Comparison of ENCODE assay signal across 23 mouse cellular contexts in the genomic region with DNA sequence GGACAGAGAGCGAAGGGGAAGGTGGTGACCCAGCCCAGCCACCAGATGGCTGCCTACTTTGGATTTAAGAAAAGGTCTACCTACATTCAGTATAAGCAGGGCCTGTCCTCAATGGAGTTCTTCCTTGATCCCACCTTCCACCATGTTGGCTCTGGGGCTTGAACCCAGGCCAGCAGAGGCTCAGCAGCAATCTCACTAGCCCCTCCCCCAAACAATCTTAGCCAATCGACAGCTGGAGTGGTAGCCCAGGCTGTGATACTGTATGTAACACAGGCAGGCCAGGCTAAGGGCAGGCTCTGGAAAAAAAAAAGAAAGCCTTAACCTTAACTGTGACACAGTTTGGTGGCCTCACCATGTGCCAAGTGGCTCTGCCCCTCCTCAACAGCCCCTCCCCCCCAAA. TPM values are rescaled to one million over a fixed set of nuclear protein-coding genes. Genes with fewer than 3 reads are reported as not detected.
DNase-seq lines count a peak whose midpoint lies in the region; ATAC-seq and TF ChIP-seq lines count a peak whose summit lies in the region.
"Had no signal": no experiment of that assay in that cellular context is flagged by ENCODE, and none has a peak within 500 bp of the region (broad histone marks: within the 10 kb centered on the region; RNA-seq: fewer than 3 reads in every experiment).

No protein-coding gene starts in this region.

- H3K27ac ChIP-seq in kidney, postnatal 0 days: no peak overlapping the region
- H3K27ac ChIP-seq in intestine, embryonic 16.5 days (ENCODE audit: low read length): 0 out of 2 replicates have a peak overlapping the region, but pooled peaks have one; percentile 1
- H3K27ac ChIP-seq: embryonic facial prominence, embryonic 13.5 days; heart, adult 2 months; left cerebral cortex, adult 2 months; limb, embryonic 10.5 days; midbrain, embryonic 13.5 days; stomach, embryonic 15.5 days had no signal

- peak; percentile 62 for DNase-seq in cerebellum, adult 11-12 months
- DNase-seq in cerebellum, adult 11 months: no peak
- DNase-seq in kidney, postnatal 0 days (ENCODE audit: low spot score): no peak
- DNase-seq in kidney, adult 18-20 months: no peak
- DNase-seq in yolk sac, embryonic 10.5 days (ENCODE audit: low spot score): no peak
- no peak for DNase-seq in B cell, adult 2 months
- DNase-seq: adrenal gland, postnatal 25 days; heart, adult 2 months; lung, postnatal 36 days; spleen, adult 18-20 months; thymus, adult 2 months had no signal

- no peak for ATAC-seq in kidney, postnatal 0 days (replicated peaks; ENCODE audit: low FRiP score, low read depth)
- ATAC-seq in intestine, embryonic 16.5 days: no peak
- ATAC-seq: inflammation-experienced regulatory T-cells, adult 6 months; midbrain, embryonic 13.5 days had no signal

- TF ChIP-seq CTCF in kidney, postnatal 0 days (IDR thresholded peaks at IDR 0.05; ENCODE audit: low read depth): peak; percentile 20; the same call in 1 of the 2 replicates
- TF ChIP-seq CTCF in E14TG2a.4 (conservative IDR thresholded peaks at IDR 0.05; ENCODE audit: low read length): no peak

- H3K4me2 ChIP-seq in kidney, postnatal 0 days (ENCODE audit: low read length): no peak overlapping the region
- H3K4me2 ChIP-seq in intestine, embryonic 16.5 days (ENCODE audit: low read depth, low read length): no peak overlapping the region
- H3K4me2 ChIP-seq: embryonic facial prominence, embryonic 13.5 days; midbrain, embryonic 13.5 days; stomach, embryonic 15.5 days had no signal

- H3K4me1 ChIP-seq in kidney, postnatal 0 days (replicated peaks; ENCODE audit: insufficient read depth, low read length): peaks cover 20% of the 10 kb centered on the region; the same call in 1 of the 2 replicates
- peaks cover 92% of the 10 kb centered on the region for H3K4me1 ChIP-seq in E14TG2a.4 (replicated peaks; ENCODE audit: low read depth, low read length)
- peaks cover 35% of the 10 kb centered on the region for H3K4me1 ChIP-seq in intestine, embryonic 16.5 days (ENCODE audit: control insufficient read depth, insufficient read depth, low read length)

- no peak overlapping the region for H3K9ac ChIP-seq in kidney, postnatal 0 days (ENCODE audit: low read depth, low read length)
- H3K9ac ChIP-seq in intestine, embryonic 16.5 days (ENCODE audit: low read depth, low read length): no peak overlapping the region; the same call in 1 of the 2 replicates
- H3K9ac ChIP-seq: embryonic facial prominence, embryonic 13.5 days; midbrain, embryonic 13.5 days; stomach, embryonic 15.5 days had no signal

- 0 out of 2 replicates have a peak, but pooled peaks cover 4% of the 10 kb centered on the region for H3K36me3 ChIP-seq in kidney, postnatal 0 days (ENCODE audit: insufficient read depth, low read length)
- peaks cover 54% of the 10 kb centered on the region for H3K36me3 ChIP-seq in E14TG2a.4 (ENCODE audit: insufficient read depth, low read length)
- H3K36me3 ChIP-seq in intestine, embryonic 16.5 days (ENCODE audit: control insufficient read depth, insufficient read depth, low read length): peaks cover 8% of the 10 kb centered on the region; the same call in 1 of the 2 replicates

- no peak overlapping the region for H3K4me3 ChIP-seq in kidney, postnatal 0 days (replicated peaks; ENCODE audit: low read depth, low read length)
- peak overlapping the region; percentile 30 for H3K4me3 ChIP-seq in E14TG2a.4 (replicated peaks; ENCODE audit: low read length)
- H3K4me3 ChIP-seq in intestine, embryonic 16.5 days (ENCODE audit: low read length): no peak overlapping the region
- H3K4me3 ChIP-seq: embryonic facial prominence, embryonic 13.5 days; heart, adult 2 months; left cerebral cortex, adult 2 months; limb, embryonic 10.5 days; midbrain, embryonic 13.5 days; myocyte; stomach, embryonic 15.5 days had no signal

- 82% methylated on average over 2 of the region's 2 CpGs for WGBS in kidney, postnatal 0 days
- 74% methylated on average over 2 of the region's 2 CpGs for WGBS in intestine, embryonic 16.5 days

- H3K9me3 ChIP-seq in kidney, postnatal 0 days (replicated peaks; ENCODE audit: low read length): no peaks in the 10 kb centered on the region
- no peaks in the 10 kb centered on the region for H3K9me3 ChIP-seq in E14TG2a.4 (ENCODE audit: low read length)
- no peaks in the 10 kb centered on the region for H3K9me3 ChIP-seq in intestine, embryonic 16.5 days (ENCODE audit: control insufficient read depth, low read length)
- H3K9me3 ChIP-seq: embryonic facial prominence, embryonic 13.5 days; limb, embryonic 10.5 days; midbrain, embryonic 13.5 days; stomach, embryonic 15.5 days had no signal

- H3K27me3 ChIP-seq in kidney, postnatal 0 days (ENCODE audit: insufficient read depth, low read length): no peaks in the 10 kb centered on the region
- no peaks in the 10 kb centered on the region for H3K27me3 ChIP-seq in E14TG2a.4 (ENCODE audit: insufficient read depth, low read length)
- H3K27me3 ChIP-seq in intestine, embryonic 16.5 days (replicated peaks; ENCODE audit: control insufficient read depth, insufficient read depth, low read length): no peaks in the 10 kb centered on the region
- H3K27me3 ChIP-seq: embryonic facial prominence, embryonic 13.5 days; midbrain, embryonic 13.5 days; stomach, embryonic 15.5 days had no signal

RNA-seq across cellular contexts. Expression of gene Mvp, which starts 2.7 kb away (rescaled TPM):
- polyA plus RNA-seq in kidney, postnatal 0 days (2015; fragmentation: Nextera tagmentation; extraction: Ambion mirVana): 27.5 and 28.9 TPM in 2 replicates
- polyA plus RNA-seq in intestine, embryonic 16.5 days (2015; fragmentation: Nextera tagmentation; extraction: Ambion mirVana): 73.7 and 84.9 TPM in 2 replicates

RNA-seq across cellular contexts. Expression of gene Pagr1b, which starts 4.6 kb away (rescaled TPM):
- polyA plus RNA-seq in kidney, postnatal 0 days (2015; fragmentation: Nextera tagmentation; extraction: Ambion mirVana): 0.21 and 0.65 TPM in 2 replicates
- 0.78 and 2.5 TPM in 2 replicates for polyA plus RNA-seq in intestine, embryonic 16.5 days (2015; fragmentation: Nextera tagmentation; extraction: Ambion mirVana)
- polyA plus RNA-seq: embryonic facial prominence, embryonic 13.5 days; heart, adult 2 months; hindbrain, embryonic 11.5 days; inflammation-experienced regulatory T-cells, adult 6 months; kidney, embryonic 16.5 days; liver, embryonic 16.5 days; stomach, embryonic 15.5 days had no signal

RNA-seq across cellular contexts. Expression of gene Pagr1a, which starts 5.4 kb away (rescaled TPM):
- 19.4 and 25.0 TPM in 2 replicates for polyA plus RNA-seq in kidney, postnatal 0 days (2015; fragmentation: Nextera tagmentation; extraction: Ambion mirVana)
- polyA plus RNA-seq in intestine, embryonic 16.5 days (2015; fragmentation: Nextera tagmentation; extraction: Ambion mirVana): 69.8 and 82.7 TPM in 2 replicates

RNA-seq across cellular contexts. Expression of gene Gm42742, which starts 9.2 kb away (rescaled TPM):
- polyA plus RNA-seq in kidney, postnatal 0 days (2015; fragmentation: Nextera tagmentation; extraction: Ambion mirVana): 44.2 and 53.8 TPM in 2 replicates
- 21.9 and 23.5 TPM in 2 replicates for polyA plus RNA-seq in intestine, embryonic 16.5 days (2015; fragmentation: Nextera tagmentation; extraction: Ambion mirVana)

RNA-seq across cellular contexts. Expression of gene Prrt2, which starts 9.3 kb away (rescaled TPM):
- 2.5 and 2.7 TPM in 2 replicates for polyA plus RNA-seq in kidney, postnatal 0 days (2015; fragmentation: Nextera tagmentation; extraction: Ambion mirVana)
- polyA plus RNA-seq in intestine, embryonic 16.5 days (2015; fragmentation: Nextera tagmentation; extraction: Ambion mirVana): 2.9 and 3.8 TPM in 2 replicates
- polyA plus RNA-seq: myocyte had no signal
